Mouse (Mus musculus) forebrain, embryonic 13.5 days (tissue): ENCODE measurements around the gene Taok1. TPM values are rescaled to one million over a fixed set of nuclear protein-coding genes. Genes with fewer than 3 reads are reported as not detected.

ENCODE experiments used
- ATAC-seq: fragments of 200-750 bp; cut with Nextera tagmentation; 2 replicates; pipeline ENCODE4 v1.8.0; 2017
- H3K27ac ChIP-seq: fragments of 300-500 bp; sonication (generic); 2 replicates; pipeline ENCODE4 v1.5.1; 2015; ENCODE audit warnings: inconsistent platforms, mild to moderate bottlenecking, moderate library complexity
- H3K27me3 ChIP-seq: fragments of 300-500 bp; sonication (generic); 2 replicates; pipeline ENCODE4 v1.6.1; 2015; ENCODE audit warnings: mild to moderate bottlenecking, inconsistent platforms
- H3K36me3 ChIP-seq: fragments of 300-500 bp; sonication (generic); 2 replicates; pipeline ENCODE4 v1.6.1; 2015; ENCODE audit warnings: mild to moderate bottlenecking, inconsistent platforms; ENCODE audit not compliant: poor library complexity, severe bottlenecking
- H3K4me1 ChIP-seq: fragments of 300-500 bp; sonication (generic); 2 replicates; pipeline ENCODE4 v1.6.1; 2015; ENCODE audit warnings: inconsistent platforms
- H3K4me2 ChIP-seq: fragments of 300-500 bp; sonication (generic); 2 replicates; pipeline ENCODE4 v1.6.1; 2015; ENCODE audit warnings: inconsistent platforms, mild to moderate bottlenecking, moderate library complexity
- H3K4me3 ChIP-seq: fragments of 300-500 bp; sonication (generic); 2 replicates; pipeline ENCODE4 v1.5.1; 2015; ENCODE audit warnings: mild to moderate bottlenecking, inconsistent platforms
- H3K9ac ChIP-seq: fragments of 300-500 bp; sonication (generic); 2 replicates; pipeline ENCODE4 v1.6.1; 2015; ENCODE audit warnings: mild to moderate bottlenecking, inconsistent platforms
- H3K9me3 ChIP-seq: fragments of 300-500 bp; sonication (generic); replicated peaks from 2 replicates; pipeline ENCODE4 v1.6.1; 2016; ENCODE audit warnings: inconsistent platforms
- WGBS: fragments of 180-500 bp; shearing (Covaris S2); methylation state at CpG from one replicate; pipeline ENCODE4 v1.1.7; 2015; 5-methylcytosine and 5-hydroxymethylcytosine counted together
- polyA plus RNA-seq: library from polyadenylated mRNA; unstranded; fragments of >200 nt; fragmentation: Nextera tagmentation; extraction: Ambion mirVana; gene quantifications from 2 replicates; pipeline ENCODE4 v1.2.1, GENCODE M21; 2015

The Taok1 gene
- polyA plus RNA-seq, 1 experiment from 2014 or later = 25.8 TPM

DNA sequence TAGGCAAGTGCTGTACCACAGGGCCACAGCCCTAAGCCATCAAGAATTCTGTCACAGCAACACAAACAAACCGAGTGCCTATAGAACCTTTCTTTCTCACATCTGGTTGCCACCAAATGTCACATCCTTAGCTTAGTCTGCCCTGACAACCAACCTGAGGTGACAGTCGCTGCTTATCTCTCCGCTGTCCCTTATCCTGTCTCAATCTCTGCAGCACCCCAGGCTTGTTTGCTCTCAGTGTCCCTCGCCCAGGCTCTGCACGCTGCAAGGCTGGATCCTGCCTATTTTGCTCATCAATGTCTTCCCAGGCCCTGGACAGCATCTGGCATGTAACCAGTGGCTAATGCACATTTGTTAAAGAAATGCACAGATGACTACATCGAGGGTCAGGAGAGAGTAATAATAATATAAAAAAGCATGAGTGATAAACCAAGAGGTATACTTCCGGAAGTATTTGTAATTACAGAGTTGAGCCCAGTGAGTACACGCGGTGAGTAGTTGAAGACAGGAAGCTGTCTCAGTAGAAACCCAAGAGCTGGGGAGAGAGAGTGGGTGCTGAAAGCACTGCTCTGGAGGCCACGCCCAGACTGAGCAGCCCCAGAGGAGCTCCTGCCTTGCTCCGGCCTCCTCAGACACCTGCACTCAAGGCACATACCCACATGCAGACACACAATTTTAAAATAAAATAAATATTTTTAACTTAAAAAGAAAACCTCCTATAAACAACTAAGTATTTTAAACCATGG lies 123.9 kb downstream of the Taok1 start:
- H3K27ac ChIP-seq = no peak overlapping the region
- H3K9ac ChIP-seq = no peak overlapping the region; the same call in 1 of the 2 replicates
- peaks cover 4% of the 10 kb centered on the region; the same call in 1 of the 2 replicates for H3K36me3 ChIP-seq
- H3K4me3 ChIP-seq = no peak overlapping the region
- H3K27me3 ChIP-seq = no peaks in the 10 kb centered on the region
- H3K9me3 ChIP-seq = no peaks in the 10 kb centered on the region
- WGBS = 84% methylated on average over 11 of the region's 11 CpGs
- no peak overlapping the region for H3K4me2 ChIP-seq
- ATAC-seq = no peak
- H3K4me1 ChIP-seq = peaks cover 69% of the 10 kb centered on the region

DNA sequence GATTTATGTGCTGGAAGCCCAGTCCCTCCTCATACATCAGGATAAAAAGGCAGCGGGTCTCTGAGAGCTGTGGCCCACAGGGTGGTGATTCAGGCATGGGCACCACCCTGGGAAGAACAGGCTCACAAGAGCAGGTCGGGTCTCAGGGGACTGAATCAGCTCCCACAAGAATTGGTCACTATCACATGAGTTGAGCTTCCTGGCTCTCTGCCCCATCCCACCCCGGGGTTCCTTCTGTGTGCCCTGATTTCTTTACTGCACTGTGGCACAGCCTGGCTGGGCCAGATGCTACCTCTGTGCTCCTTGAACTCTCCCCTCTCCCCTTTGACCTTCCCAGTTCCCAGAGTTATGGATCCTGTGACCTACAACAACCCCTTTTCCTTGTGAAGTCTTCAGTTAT lies 124.6 kb downstream of the Taok1 start:
- WGBS = 92% methylated on average over 3 of the region's 3 CpGs
- Histone ChIP-seq H3K36me3 (peaks cover 4% of the 10 kb centered on the region; the same call in 1 of the 2 replicates), H3K4me3 (no peak overlapping the region), H3K9me3 (no peaks in the 10 kb centered on the region), H3K9ac (no peak overlapping the region), H3K27me3 (no peaks in the 10 kb centered on the region), H3K4me2 (no peak overlapping the region), H3K4me1 (peaks cover 62% of the 10 kb centered on the region), H3K27ac (no peak overlapping the region)
- ATAC-seq = no peak

Other genes starting within 250 kb of the Taok1 start
- 0.05 and 0.11 TPM in 2 replicates for gene Coro6, start 145.4 kb downstream of the Taok1 start, polyA plus RNA-seq
- 18.0 and 18.7 TPM in 2 replicates for gene Ankrd13b, start 118.1 kb downstream of the Taok1 start, polyA plus RNA-seq
- 12.9 and 14.6 TPM in 2 replicates for gene Git1, start 114.3 kb downstream of the Taok1 start, polyA plus RNA-seq
- gene Abhd15, start 92.7 kb downstream of the Taok1 start, polyA plus RNA-seq = 3.0 and 3.8 TPM in 2 replicates
- 19.7 and 20.9 TPM in 2 replicates for gene Trp53i13, start 91.8 kb downstream of the Taok1 start, polyA plus RNA-seq
- 0.12 and 0.16 TPM in 2 replicates for gene Gm10392, start 88.6 kb downstream of the Taok1 start, polyA plus RNA-seq
- 4.3 and 5.0 TPM in 2 replicates for gene Nufip2, start 78.3 kb upstream of the Taok1 start, polyA plus RNA-seq
- gene Cryba1, start 117.5 kb upstream of the Taok1 start, polyA plus RNA-seq = 0.76 and 1.7 TPM in 2 replicates
- 38.2 and 48.1 TPM in 2 replicates for gene Myo18a, start 155.4 kb upstream of the Taok1 start, polyA plus RNA-seq
- gene Gm10277, start 179.9 kb upstream of the Taok1 start, polyA plus RNA-seq = 2.9 and 3.2 TPM in 2 replicates